Mouse (Mus musculus): ENCODE data around the gene Atp6v0a1. TPM values are rescaled to one million over a fixed set of nuclear protein-coding genes. Genes with fewer than 3 reads are reported as not detected.

Atp6v0a1 gene
- polyA plus RNA-seq, 1 experiment: 22.8 TPM

GRCm38 (mm10) chr11:101031470-101031869 is 22.2 kb downstream of the Atp6v0a1 start:
- Histone ChIP-seq H3K79me2 (ENCODE audit: control insufficient read depth, insufficient read depth) (no peaks in the 10 kb centered on the region), H3ac (ENCODE audit: control insufficient read depth, insufficient read length, low read depth) (no peak overlapping the region), H3K27me3 (ENCODE audit: control insufficient read depth, insufficient read depth, insufficient read length) (no peaks in the 10 kb centered on the region), H3K4me3 (ENCODE audit: insufficient read depth, poor library complexity, severe bottlenecking) (no peak overlapping the region), H3K36me3 (ENCODE audit: control insufficient read depth, insufficient read depth) (peaks cover 28% of the 10 kb centered on the region), H3K79me3 (ENCODE audit: low read depth) (no peaks in the 10 kb centered on the region)
- TF ChIP-seq MYOG (IDR thresholded peaks at IDR 0.05; ENCODE audit: control insufficient read depth, extremely low read depth, insufficient read length) (no peak), USF1 (IDR thresholded peaks at IDR 0.05; ENCODE audit: low read depth) (no peak)

GRCm38 (mm10) chr11:101033856-101034500 is 24.7 kb downstream of the Atp6v0a1 start:
- no peak for TF ChIP-seq MYOG (IDR thresholded peaks at IDR 0.05; ENCODE audit: control insufficient read depth, extremely low read depth, insufficient read length)
- no peak for TF ChIP-seq CTCF (IDR thresholded peaks at IDR 0.05; ENCODE audit: control insufficient read depth, insufficient read depth, insufficient read length)
- TF ChIP-seq CEBPB (IDR thresholded peaks at IDR 0.05; ENCODE audit: low read depth): no peak
- TF ChIP-seq MAX (IDR thresholded peaks at IDR 0.05): no peak
- TF ChIP-seq USF1 (IDR thresholded peaks at IDR 0.05; ENCODE audit: low read depth): no peak
- TF ChIP-seq FOSL1 (IDR thresholded peaks at IDR 0.05; ENCODE audit: insufficient read depth, low read length, poor library complexity, severe bottlenecking): no peak
- TF ChIP-seq MYOD1 (IDR thresholded peaks at IDR 0.05; ENCODE audit: control insufficient read depth, insufficient read length, low read depth): no peak
- no peak overlapping the region for H3K4me3 ChIP-seq (ENCODE audit: insufficient read depth, poor library complexity, severe bottlenecking)
- H3K79me2 ChIP-seq (ENCODE audit: control insufficient read depth, insufficient read depth): no peaks in the 10 kb centered on the region
- H3K36me3 ChIP-seq (ENCODE audit: control insufficient read depth, insufficient read depth): peaks cover 45% of the 10 kb centered on the region
- no peaks in the 10 kb centered on the region for H3K27me3 ChIP-seq (ENCODE audit: control insufficient read depth, insufficient read depth, insufficient read length)
- no peak overlapping the region for H3ac ChIP-seq (ENCODE audit: control insufficient read depth, insufficient read length, low read depth)
- H3K79me3 ChIP-seq (ENCODE audit: low read depth): no peaks in the 10 kb centered on the region

GRCm38 (mm10) chr11:101034614-101035327 is 25.5 kb downstream of the Atp6v0a1 start:
- H3ac ChIP-seq (ENCODE audit: control insufficient read depth, insufficient read length, low read depth): no peak overlapping the region
- H3K79me3 ChIP-seq (ENCODE audit: low read depth): no peaks in the 10 kb centered on the region
- no peaks in the 10 kb centered on the region for H3K79me2 ChIP-seq (ENCODE audit: control insufficient read depth, insufficient read depth)
- TF ChIP-seq CEBPB (IDR thresholded peaks at IDR 0.05; ENCODE audit: low read depth) (no peak), FOSL1 (IDR thresholded peaks at IDR 0.05; ENCODE audit: insufficient read depth, low read length, poor library complexity, severe bottlenecking) (no peak), MYOD1 (IDR thresholded peaks at IDR 0.05; ENCODE audit: control insufficient read depth, insufficient read length, low read depth) (no peak), MYOG (IDR thresholded peaks at IDR 0.05; ENCODE audit: control insufficient read depth, extremely low read depth, insufficient read length) (no peak), MAX (IDR thresholded peaks at IDR 0.05) (no peak), CTCF (IDR thresholded peaks at IDR 0.05; ENCODE audit: control insufficient read depth, insufficient read depth, insufficient read length) (no peak), USF1 (IDR thresholded peaks at IDR 0.05; ENCODE audit: low read depth) (no peak)
- H3K27me3 ChIP-seq (ENCODE audit: control insufficient read depth, insufficient read depth, insufficient read length): no peaks in the 10 kb centered on the region
- H3K36me3 ChIP-seq (ENCODE audit: control insufficient read depth, insufficient read depth): peaks cover 44% of the 10 kb centered on the region
- no peak overlapping the region for H3K4me3 ChIP-seq (ENCODE audit: insufficient read depth, poor library complexity, severe bottlenecking)

GRCm38 (mm10) chr11:101035328-101035695 is 26.1 kb downstream of the Atp6v0a1 start:
- Histone ChIP-seq H3K36me3 (ENCODE audit: control insufficient read depth, insufficient read depth) (peaks cover 49% of the 10 kb centered on the region), H3K4me3 (ENCODE audit: insufficient read depth, poor library complexity, severe bottlenecking) (no peak overlapping the region), H3K79me3 (ENCODE audit: low read depth) (no peaks in the 10 kb centered on the region), H3K79me2 (ENCODE audit: control insufficient read depth, insufficient read depth) (no peaks in the 10 kb centered on the region), H3ac (ENCODE audit: control insufficient read depth, insufficient read length, low read depth) (no peak overlapping the region), H3K27me3 (ENCODE audit: control insufficient read depth, insufficient read depth, insufficient read length) (no peaks in the 10 kb centered on the region)
- TF ChIP-seq CTCF (IDR thresholded peaks at IDR 0.05; ENCODE audit: control insufficient read depth, insufficient read depth, insufficient read length) (no peak), CEBPB (IDR thresholded peaks at IDR 0.05; ENCODE audit: low read depth) (no peak), MYOD1 (IDR thresholded peaks at IDR 0.05; ENCODE audit: control insufficient read depth, insufficient read length, low read depth) (no peak), USF1 (IDR thresholded peaks at IDR 0.05; ENCODE audit: low read depth) (no peak), FOSL1 (IDR thresholded peaks at IDR 0.05; ENCODE audit: insufficient read depth, low read length, poor library complexity, severe bottlenecking) (no peak), MAX (IDR thresholded peaks at IDR 0.05) (no peak), MYOG (IDR thresholded peaks at IDR 0.05; ENCODE audit: control insufficient read depth, extremely low read depth, insufficient read length) (no peak)

GRCm38 (mm10) chr11:101037795-101038194 is 28.5 kb downstream of the Atp6v0a1 start:
- H3K79me2 ChIP-seq (ENCODE audit: control insufficient read depth, insufficient read depth): no peaks in the 10 kb centered on the region
- H3K4me3 ChIP-seq (ENCODE audit: insufficient read depth, poor library complexity, severe bottlenecking): no peak overlapping the region
- no peak overlapping the region for H3ac ChIP-seq (ENCODE audit: control insufficient read depth, insufficient read length, low read depth)
- TF ChIP-seq CEBPB (IDR thresholded peaks at IDR 0.05; ENCODE audit: low read depth) (no peak), MYOG (IDR thresholded peaks at IDR 0.05; ENCODE audit: control insufficient read depth, extremely low read depth, insufficient read length) (no peak)
- H3K36me3 ChIP-seq (ENCODE audit: control insufficient read depth, insufficient read depth): peaks cover 43% of the 10 kb centered on the region
- H3K27me3 ChIP-seq (ENCODE audit: control insufficient read depth, insufficient read depth, insufficient read length): no peaks in the 10 kb centered on the region
- H3K79me3 ChIP-seq (ENCODE audit: low read depth): no peaks in the 10 kb centered on the region

GRCm38 (mm10) chr11:101045826-101046225 is 36.6 kb downstream of the Atp6v0a1 start:
- peaks cover 44% of the 10 kb centered on the region for H3K36me3 ChIP-seq (ENCODE audit: control insufficient read depth, insufficient read depth)
- H3K4me3 ChIP-seq (ENCODE audit: insufficient read depth, poor library complexity, severe bottlenecking): no peak overlapping the region
- TF ChIP-seq CEBPB (IDR thresholded peaks at IDR 0.05; ENCODE audit: low read depth) (no peak), FOSL1 (IDR thresholded peaks at IDR 0.05; ENCODE audit: insufficient read depth, low read length, poor library complexity, severe bottlenecking) (no peak), MAX (IDR thresholded peaks at IDR 0.05) (no peak), MYOD1 (IDR thresholded peaks at IDR 0.05; ENCODE audit: control insufficient read depth, insufficient read length, low read depth) (no peak), CTCF (IDR thresholded peaks at IDR 0.05; ENCODE audit: control insufficient read depth, insufficient read depth, insufficient read length) (no peak), USF1 (IDR thresholded peaks at IDR 0.05; ENCODE audit: low read depth) (no peak), MYOG (IDR thresholded peaks at IDR 0.05; ENCODE audit: control insufficient read depth, extremely low read depth, insufficient read length) (no peak)
- H3K27me3 ChIP-seq (ENCODE audit: control insufficient read depth, insufficient read depth, insufficient read length): no peaks in the 10 kb centered on the region
- no peaks in the 10 kb centered on the region for H3K79me3 ChIP-seq (ENCODE audit: low read depth)
- H3ac ChIP-seq (ENCODE audit: control insufficient read depth, insufficient read length, low read depth): no peak overlapping the region
- H3K79me2 ChIP-seq (ENCODE audit: control insufficient read depth, insufficient read depth): no peaks in the 10 kb centered on the region

All from C2C12 (cell line).